Mouse (Mus musculus) erythroblast, embryonic 14.5 days (primary cell): Measurements from ENCODE around the gene Ap1ar. TPM values are rescaled to one million over a fixed set of nuclear protein-coding genes. Genes with fewer than 3 reads are reported as not detected.

Experiments
- H3K27me3 ChIP-seq: 2 replicates; pipeline ENCODE4 v1.6.1; 2012; ENCODE audit warnings: inconsistent platforms; ENCODE audit not compliant: control insufficient read depth
- H3K36me3 ChIP-seq: 2 replicates; pipeline ENCODE4 v1.6.1; 2012; ENCODE audit warnings: mild to moderate bottlenecking, inconsistent platforms; ENCODE audit not compliant: control insufficient read depth
- H3K4me1 ChIP-seq: 2 replicates; pipeline ENCODE4 v1.6.1; 2012; ENCODE audit warnings: inconsistent platforms; ENCODE audit not compliant: control insufficient read depth
- H3K4me3 ChIP-seq: replicated peaks from 2 replicates; pipeline ENCODE3; 2012; ENCODE audit warnings: moderate library complexity, mild to moderate bottlenecking, inconsistent platforms
- H3K9me3 ChIP-seq: 2 replicates; pipeline ENCODE4 v1.6.1; 2012; ENCODE audit warnings: low read length, inconsistent platforms, mixed read lengths; ENCODE audit not compliant: control insufficient read depth
- GATA1 ChIP-seq: IDR thresholded peaks from 2 replicates; pipeline ENCODE4 v1.6.1; 2012; ENCODE audit warnings: low read length, inconsistent platforms, mixed read lengths
- TAL1 ChIP-seq: IDR thresholded peaks from 3 replicates; pipeline ENCODE4 v1.6.1; 2012; ENCODE audit warnings: low read length, inconsistent platforms, mixed read lengths
- polyA plus RNA-seq: library from polyadenylated mRNA; stranded (reverse); fragments of >175 nt; gene quantifications from 2 replicates; pipeline ENCODE4 v1.2.3, GENCODE M21; 2012

The Ap1ar gene
- polyA plus RNA-seq, 1 experiment = 3.8 TPM

GRCm38 (mm10) chr3:127830183-127830582 lies 7.1 kb downstream of the Ap1ar start:
- Histone ChIP-seq H3K4me3 (no peak overlapping the region), H3K9me3 (no peaks in the 10 kb centered on the region), H3K36me3 (peaks cover 66% of the 10 kb centered on the region), H3K27me3 (no peaks in the 10 kb centered on the region), H3K4me1 (peaks cover 24% of the 10 kb centered on the region)
- TF ChIP-seq TAL1 (no peak), GATA1 (no peak)

DNA sequence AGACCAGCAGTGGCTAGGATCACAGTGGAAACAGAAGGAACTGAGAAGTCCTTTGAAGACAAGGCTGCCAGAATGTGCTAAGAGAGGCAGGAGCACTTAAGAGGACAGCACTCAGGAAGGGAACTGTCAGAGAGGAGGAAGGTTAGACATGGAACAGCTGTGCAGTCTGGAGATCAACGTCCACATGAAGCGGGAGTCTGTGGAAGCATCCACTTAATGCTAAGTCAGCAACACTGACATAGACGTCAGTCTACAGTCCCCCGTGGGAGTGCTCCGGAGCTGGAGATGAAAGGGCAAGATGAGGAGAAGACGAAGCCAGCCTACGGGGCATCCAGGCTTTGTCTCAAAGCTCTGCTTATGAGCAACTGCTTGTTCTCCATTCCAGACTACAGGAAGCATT lies 10.2 kb downstream of the Ap1ar start:
- peaks cover 20% of the 10 kb centered on the region for H3K4me1 ChIP-seq
- peaks cover 49% of the 10 kb centered on the region for H3K36me3 ChIP-seq
- H3K9me3 ChIP-seq = no peaks in the 10 kb centered on the region
- no peak overlapping the region for H3K4me3 ChIP-seq
- TF ChIP-seq TAL1 = no peak
- no peak for TF ChIP-seq GATA1
- no peaks in the 10 kb centered on the region for H3K27me3 ChIP-seq

DNA sequence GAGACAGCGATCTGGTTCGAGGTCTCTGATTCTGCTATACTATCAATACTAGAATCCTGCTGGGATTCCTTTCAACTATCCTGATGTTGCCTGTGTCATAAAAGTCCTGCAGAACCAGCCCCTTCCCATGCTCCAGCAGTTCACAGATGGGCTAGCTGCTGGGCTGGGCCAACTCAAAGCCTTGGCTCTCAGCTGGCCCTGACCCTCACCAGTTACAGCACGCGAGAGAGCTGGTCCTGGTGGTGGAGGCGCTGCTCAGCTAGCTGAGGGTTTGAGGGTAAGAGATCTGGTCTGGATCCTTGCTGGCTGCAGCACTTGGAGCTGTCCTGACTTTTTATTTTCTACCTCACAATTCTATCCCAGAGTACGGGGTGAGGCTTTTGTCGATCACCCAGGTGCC lies 10.8 kb downstream of the Ap1ar start:
- H3K4me1 ChIP-seq = peaks cover 19% of the 10 kb centered on the region
- no peaks in the 10 kb centered on the region for H3K27me3 ChIP-seq
- no peaks in the 10 kb centered on the region for H3K9me3 ChIP-seq
- peaks cover 50% of the 10 kb centered on the region for H3K36me3 ChIP-seq
- TF ChIP-seq TAL1 (no peak), GATA1 (no peak)
- H3K4me3 ChIP-seq = no peak overlapping the region

GRCm38 (mm10) chr3:127823886-127824863 lies 13.1 kb downstream of the Ap1ar start:
- Histone ChIP-seq H3K4me3 (no peak overlapping the region), H3K9me3 (no peaks in the 10 kb centered on the region), H3K36me3 (peaks cover 48% of the 10 kb centered on the region), H3K4me1 (peaks cover 29% of the 10 kb centered on the region), H3K27me3 (no peaks in the 10 kb centered on the region)
- TF ChIP-seq GATA1 = no peak

- no peaks in the 10 kb centered on the region for H3K27me3 ChIP-seq
- peaks cover 59% of the 10 kb centered on the region for H3K36me3 ChIP-seq
- H3K4me3 ChIP-seq = no peak overlapping the region
- TF ChIP-seq TAL1 (no peak), GATA1 (no peak)
- H3K4me1 ChIP-seq = peaks cover 33% of the 10 kb centered on the region
- H3K9me3 ChIP-seq = no peaks in the 10 kb centered on the region
Observed at GRCm38 (mm10) chr3:127821209-127821608, 16.1 kb downstream of the Ap1ar start.

- Histone ChIP-seq H3K4me3 (no peak overlapping the region), H3K27me3 (no peaks in the 10 kb centered on the region), H3K9me3 (no peaks in the 10 kb centered on the region), H3K36me3 (peaks cover 65% of the 10 kb centered on the region), H3K4me1 (peaks cover 33% of the 10 kb centered on the region)
- TF ChIP-seq GATA1 (no peak), TAL1 (no peak)
Observed at GRCm38 (mm10) chr3:127820400-127820799, 16.9 kb downstream of the Ap1ar start.

- Histone ChIP-seq H3K9me3 (no peaks in the 10 kb centered on the region), H3K36me3 (peaks cover 67% of the 10 kb centered on the region), H3K27me3 (no peaks in the 10 kb centered on the region), H3K4me1 (peaks cover 23% of the 10 kb centered on the region), H3K4me3 (no peak overlapping the region)
- TF ChIP-seq GATA1 (no peak), TAL1 (no peak)
Observed at GRCm38 (mm10) chr3:127818694-127819663, 18.3 kb downstream of the Ap1ar start.

- peaks cover 22% of the 10 kb centered on the region for H3K4me1 ChIP-seq
- peaks cover 78% of the 10 kb centered on the region for H3K36me3 ChIP-seq
- no peak overlapping the region for H3K4me3 ChIP-seq
- no peaks in the 10 kb centered on the region for H3K27me3 ChIP-seq
- no peak for TF ChIP-seq GATA1
- H3K9me3 ChIP-seq = no peaks in the 10 kb centered on the region
Observed at GRCm38 (mm10) chr3:127817120-127817683, 20.1 kb downstream of the Ap1ar start.
